Mouse (Mus musculus) kidney, adult 2 months (tissue): ENCODE measurements at regions not wholly inside any gene's neighbourhood (a gene's known extent, or its start where the extent isn't known, plus 50 kb on each side); places are given as distances from the start of the nearest gene placed in this dataset.

Source experiments
- DNase-seq: peaks from one replicate; pipeline ENCODE4 v3.0.0; 2021
- H3K27ac ChIP-seq: fragments of 200-500 bp; 2 replicates; pipeline ENCODE4 v1.5.1; 2012; ENCODE audit warnings: low read depth, low read length, control low read depth, inconsistent platforms; ENCODE audit not compliant: insufficient read depth
- H3K27me3 ChIP-seq: fragments of 200-500 bp; replicated peaks from 2 replicates; pipeline ENCODE4 v1.6.1; 2012; ENCODE audit warnings: mild to moderate bottlenecking, moderate library complexity, low read length, inconsistent platforms; ENCODE audit not compliant: control insufficient read depth, insufficient read depth
- H3K36me3 ChIP-seq: fragments of 200-500 bp; 2 replicates; pipeline ENCODE4 v1.6.1; 2012; ENCODE audit warnings: mild to moderate bottlenecking, moderate library complexity, low read length, inconsistent platforms; ENCODE audit not compliant: control insufficient read depth, insufficient read depth
- H3K4me1 ChIP-seq: fragments of 200-500 bp; 2 replicates; pipeline ENCODE4 v1.6.1; 2011; ENCODE audit warnings: low read length; ENCODE audit not compliant: control insufficient read depth, insufficient read depth
- H3K4me3 ChIP-seq: fragments of 200-500 bp; 2 replicates; pipeline ENCODE4 v1.5.1; 2011; ENCODE audit warnings: mild to moderate bottlenecking, low read depth, low read length, control low read depth; ENCODE audit not compliant: insufficient read depth
- CTCF ChIP-seq: fragments of 200-500 bp; conservative IDR thresholded peaks from 2 replicates; pipeline ENCODE4 v1.5.1; 2011; ENCODE audit warnings: low read depth, mild to moderate bottlenecking, control low read depth, low read length, moderate library complexity, mixed read lengths; ENCODE audit not compliant: insufficient read depth, insufficient read length
- POLR2A ChIP-seq: fragments of 200-500 bp; IDR thresholded peaks from one replicate; pipeline ENCODE4 v1.6.1; 2011; ENCODE audit warnings: low read depth, low read length, control low read depth
- WGBS: fragments of 180-500 bp; shearing (Covaris S2); methylation state at CpG from one replicate; pipeline ENCODE4 v1.1.7; 2018; 5-methylcytosine and 5-hydroxymethylcytosine counted together

DNA sequence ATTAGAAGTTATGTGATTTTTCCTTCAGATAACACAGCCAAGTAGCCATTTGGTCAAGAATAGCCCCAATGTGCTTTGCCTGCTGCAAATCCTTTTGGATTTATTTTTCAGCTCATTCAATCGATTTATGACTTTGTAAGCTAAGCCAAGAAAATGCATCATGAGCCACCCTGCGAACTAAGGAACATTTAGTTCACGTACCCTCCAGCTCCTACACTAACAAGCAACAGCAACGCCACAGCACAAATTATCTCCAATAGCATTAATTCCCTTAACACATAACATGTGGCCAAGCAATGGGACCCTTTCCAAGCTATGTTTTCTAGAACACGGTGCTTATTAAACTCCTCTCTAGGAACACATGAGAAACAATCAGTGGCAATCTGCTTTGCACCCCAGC, 392.4 kb upstream of the Intu start:
- TF ChIP-seq CTCF, result no peak
- TF ChIP-seq POLR2A, result no peak
- WGBS, result 38% methylated on average over 5 of the region's 5 CpGs
- no peaks in the 10 kb centered on the region for H3K36me3 ChIP-seq
- no peak overlapping the region for H3K4me3 ChIP-seq
- H3K27me3 ChIP-seq, result no peaks in the 10 kb centered on the region
- DNase-seq, result peak; percentile 33
- H3K27ac ChIP-seq, result no peak overlapping the region
- H3K4me1 ChIP-seq, result no peaks in the 10 kb centered on the region

- no peaks in the 10 kb centered on the region for H3K27me3 ChIP-seq
- no peak for DNase-seq
- H3K4me1 ChIP-seq, result no peaks in the 10 kb centered on the region
- H3K27ac ChIP-seq, result no peak overlapping the region
- H3K4me3 ChIP-seq, result no peak overlapping the region
- 87% methylated on average over 5 of the region's 5 CpGs for WGBS
- no peak for TF ChIP-seq POLR2A
- TF ChIP-seq CTCF, result no peak
- no peaks in the 10 kb centered on the region for H3K36me3 ChIP-seq
These were observed 388.9 kb upstream of the Intu start for GRCm38 (mm10) chr3:40142229-40142628.

DNA sequence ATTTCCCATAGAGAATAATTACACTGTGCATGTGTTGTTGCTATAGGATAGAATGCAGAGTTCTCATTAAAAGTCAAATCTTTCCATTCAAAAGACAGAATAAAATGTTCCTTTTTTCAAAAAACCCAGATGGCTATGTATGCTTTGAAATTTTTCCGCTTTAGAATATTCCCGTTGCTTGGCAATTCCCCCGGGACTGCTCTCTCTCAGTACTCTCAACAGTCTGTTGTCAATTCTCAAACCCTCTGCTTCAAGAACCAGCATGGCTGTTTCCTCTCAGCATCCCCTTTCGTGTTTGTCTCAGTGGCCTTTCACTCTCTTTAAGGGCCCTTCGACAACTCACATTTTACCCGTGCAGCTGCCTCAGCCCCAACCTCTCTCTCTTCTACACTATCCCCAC, 372.5 kb upstream of the Intu start:
- WGBS, result 83% methylated on average over 6 of the region's 6 CpGs
- H3K4me3 ChIP-seq, result no peak overlapping the region
- no peak for DNase-seq

GRCm38 (mm10) chr3:40159591-40160145, 371.4 kb upstream of the Intu start:
- TF ChIP-seq POLR2A, result no peak
- TF ChIP-seq CTCF, result no peak
- Histone ChIP-seq H3K27me3 (no peaks in the 10 kb centered on the region), H3K4me1 (no peaks in the 10 kb centered on the region), H3K36me3 (no peaks in the 10 kb centered on the region), H3K27ac (no peak overlapping the region), H3K4me3 (no peak overlapping the region)
- no peak for DNase-seq
- WGBS, result 60% methylated on average over 9 of the region's 9 CpGs

More for the DNA sequence above, 372.5 kb upstream of the Intu start:
- no peak for TF ChIP-seq POLR2A
- no peak for TF ChIP-seq CTCF
- no peak overlapping the region for H3K27ac ChIP-seq
- no peaks in the 10 kb centered on the region for H3K36me3 ChIP-seq
- H3K27me3 ChIP-seq, result no peaks in the 10 kb centered on the region
- no peaks in the 10 kb centered on the region for H3K4me1 ChIP-seq

DNA sequence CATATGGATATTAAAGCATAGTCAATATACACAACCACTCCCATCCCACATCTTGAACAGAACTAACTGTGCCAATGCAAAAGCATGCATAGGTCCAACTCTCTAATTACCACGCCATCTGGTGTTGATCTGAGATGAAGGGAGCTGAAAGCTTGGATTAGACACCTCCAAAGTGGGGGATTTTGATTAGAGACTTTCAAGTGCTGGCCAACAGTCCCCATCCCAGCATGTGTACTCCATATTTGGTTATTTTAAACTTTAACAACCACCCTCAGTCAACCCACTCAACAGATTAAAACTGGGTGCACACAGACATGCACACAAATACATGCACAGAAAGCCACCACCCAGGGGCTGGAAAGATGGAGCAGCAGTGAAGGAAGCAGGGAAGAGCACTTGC, 366.9 kb upstream of the Intu start:
- H3K4me1 ChIP-seq, result no peaks in the 10 kb centered on the region
- no peaks in the 10 kb centered on the region for H3K27me3 ChIP-seq
- no peaks in the 10 kb centered on the region for H3K36me3 ChIP-seq
- TF ChIP-seq POLR2A (no peak), CTCF (no peak)
- 97% methylated on average over 1 of the region's 1 CpGs for WGBS
- no peak overlapping the region for H3K4me3 ChIP-seq
- no peak for DNase-seq
- no peak overlapping the region for H3K27ac ChIP-seq

GRCm38 (mm10) chr3:40167970-40168626, 363.0 kb upstream of the Intu start:
- Histone ChIP-seq H3K36me3 (no peaks in the 10 kb centered on the region), H3K27ac (no peak overlapping the region), H3K27me3 (no peaks in the 10 kb centered on the region), H3K4me3 (no peak overlapping the region), H3K4me1 (no peaks in the 10 kb centered on the region)
- DNase-seq, result peak; percentile 13
- 50% methylated on average over 12 of the region's 12 CpGs for WGBS
- no peak for TF ChIP-seq POLR2A
- no peak for TF ChIP-seq CTCF

DNA sequence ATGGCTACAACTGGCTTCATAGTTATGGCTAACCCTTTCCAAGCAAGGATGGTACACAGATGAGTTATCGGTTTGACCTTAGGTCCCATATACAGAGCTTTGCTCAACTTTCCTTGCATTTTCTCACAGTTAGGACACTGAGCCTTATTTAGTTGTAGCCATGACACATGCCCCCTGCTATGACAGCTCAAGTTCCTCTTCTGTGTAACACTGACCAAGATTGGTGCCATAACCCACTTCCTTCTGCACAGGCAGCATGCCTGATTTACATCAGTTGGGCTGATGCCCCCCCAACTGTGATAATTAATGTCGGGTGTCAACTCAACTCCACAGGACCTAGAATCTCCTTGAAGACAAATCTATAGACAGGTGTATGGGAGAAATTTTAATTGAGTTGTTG, 361.5 kb upstream of the Intu start:
- TF ChIP-seq POLR2A (no peak), CTCF (no peak)
- no peak overlapping the region for H3K27ac ChIP-seq
- no peak overlapping the region for H3K4me3 ChIP-seq
- WGBS, result 89% methylated on average over 2 of the region's 2 CpGs
- H3K4me1 ChIP-seq, result no peaks in the 10 kb centered on the region
- no peaks in the 10 kb centered on the region for H3K36me3 ChIP-seq
- DNase-seq, result no peak
- no peaks in the 10 kb centered on the region for H3K27me3 ChIP-seq
